Mouse (Mus musculus) gastrocnemius, postnatal 36 days (tissue): Measurements from ENCODE around the gene Gprc5c. TPM values are rescaled to one million over a fixed set of nuclear protein-coding genes. Genes with fewer than 3 reads are reported as not detected.

Experiments used
- DNase-seq, 2 experiments: peaks; one replicate each; pipeline ENCODE4 v3.0.0; 2022
- intact Hi-C: fragments of 180-260 bp; cut with DNase I; formaldehyde crosslinking; loops from one replicate; pipeline ENCODE4 v1.15.1; 2025
- total RNA-seq, 2 experiments: library from RNA; stranded (reverse); gene quantifications; 2 replicates each; pipeline ENCODE4 v1.2.3; 2021

Gene Gprc5c
- total RNA-seq, 2 experiments from 2014 or later, result 35.5 to 44.1 TPM

DNA sequence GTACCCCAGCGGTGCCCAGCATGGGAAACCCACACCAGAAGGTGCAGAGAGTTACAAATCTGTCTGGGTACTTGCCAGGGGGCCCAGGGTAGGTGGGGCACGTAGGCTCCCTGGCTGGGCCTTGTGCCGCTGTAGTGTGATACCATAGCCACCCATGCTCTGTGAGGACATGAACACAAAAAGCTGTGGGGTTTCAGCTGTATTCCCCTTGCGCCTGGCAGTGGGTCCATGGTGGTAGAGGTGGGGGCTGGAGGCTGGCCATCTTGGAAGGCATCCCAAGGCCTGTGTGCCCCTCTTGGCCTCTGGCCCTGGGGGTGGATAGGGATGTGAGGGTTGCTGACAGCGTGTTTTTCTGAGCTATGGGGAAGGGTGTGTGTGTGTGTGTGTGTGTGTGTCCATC is 15.0 kb downstream of the Gprc5c start:
- DNase-seq, result no peak
- intact Hi-C loops, result no loop called here

DNA sequence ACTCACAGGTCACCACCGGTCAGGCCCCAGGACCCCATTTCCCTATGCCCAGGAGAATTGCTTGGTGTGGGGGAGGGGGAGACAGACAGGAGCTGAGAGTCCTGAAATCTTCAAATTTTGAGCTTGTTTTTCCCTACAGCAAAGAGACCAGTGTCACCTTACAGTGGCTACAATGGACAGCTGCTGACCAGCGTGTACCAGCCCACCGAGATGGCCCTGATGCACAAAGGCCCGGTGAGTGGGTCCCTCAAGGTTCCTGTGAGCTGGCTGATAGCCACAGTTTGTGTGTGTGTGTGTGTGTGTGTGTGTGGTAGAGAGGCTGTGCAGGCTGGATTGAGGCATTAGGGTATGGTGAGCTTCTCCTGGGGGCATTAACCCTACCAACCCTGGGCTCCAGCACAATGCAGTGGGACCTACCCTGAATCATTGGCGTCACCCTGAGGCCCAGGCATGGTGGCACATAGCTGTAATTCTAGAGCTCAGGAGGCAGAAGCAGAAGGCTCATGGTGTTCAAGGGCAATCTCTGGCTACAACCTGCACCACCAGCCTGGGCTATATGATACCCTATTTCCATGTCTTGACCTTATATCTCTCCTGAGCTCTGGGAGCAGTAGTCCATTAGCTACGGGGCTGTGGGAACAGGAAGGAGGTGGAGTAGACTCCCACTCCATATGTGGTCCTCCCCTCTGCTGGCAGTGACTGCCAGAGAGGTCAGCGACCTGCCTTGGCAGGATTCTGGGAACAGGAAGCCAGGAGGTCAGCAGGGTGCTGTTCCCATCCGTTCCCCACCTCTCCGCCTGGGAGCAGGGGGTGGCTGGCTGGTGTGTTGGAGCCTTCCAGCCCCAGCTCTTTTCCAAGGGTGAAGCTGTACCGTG is 15.8 kb downstream of the Gprc5c start:
- intact Hi-C loops, result no loop called here
- DNase-seq, result peak; percentile 46 to 50

DNA sequence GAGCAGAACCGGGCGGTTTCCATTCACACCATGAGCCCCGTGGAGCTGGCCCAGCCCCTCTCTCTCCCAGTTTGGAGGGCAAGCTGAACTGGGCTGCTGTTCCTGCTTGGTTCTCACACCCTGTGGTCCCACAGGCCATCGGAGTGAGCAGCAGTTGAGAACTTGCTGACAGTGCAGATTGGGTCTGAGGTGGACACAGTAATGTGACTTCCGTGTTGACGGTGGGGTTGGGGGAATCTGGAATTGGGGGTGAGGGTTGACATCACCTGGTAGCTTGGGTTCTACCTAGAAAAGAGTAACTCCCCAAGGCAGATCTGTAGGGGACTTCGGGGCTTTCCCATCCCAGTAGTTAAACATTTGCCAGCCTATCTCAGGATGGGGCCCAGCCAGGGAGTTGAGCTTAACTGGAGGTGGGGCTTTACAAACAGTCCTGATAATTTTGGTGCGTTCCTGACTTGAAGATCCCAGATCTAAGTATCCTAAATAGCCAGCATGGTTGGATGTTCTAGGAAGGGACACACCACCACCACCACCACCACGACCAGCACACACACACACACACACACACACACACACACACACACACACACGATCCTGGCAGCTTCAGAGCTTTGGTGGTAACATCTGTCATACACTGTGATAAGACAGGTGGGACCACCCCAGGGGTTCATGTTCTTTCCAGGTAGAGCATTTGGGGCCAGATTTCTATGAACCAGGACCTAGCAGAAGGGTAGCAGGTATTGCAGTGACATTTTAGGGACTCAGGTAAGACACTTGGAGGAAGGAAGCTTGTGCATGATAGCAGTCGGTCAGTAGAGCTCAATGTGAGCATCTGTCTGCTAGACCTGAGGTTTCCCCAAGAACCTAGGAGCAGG is 16.6 kb downstream of the Gprc5c start:
- DNase-seq, result no peak
- intact Hi-C loops, result no loop called here

DNA sequence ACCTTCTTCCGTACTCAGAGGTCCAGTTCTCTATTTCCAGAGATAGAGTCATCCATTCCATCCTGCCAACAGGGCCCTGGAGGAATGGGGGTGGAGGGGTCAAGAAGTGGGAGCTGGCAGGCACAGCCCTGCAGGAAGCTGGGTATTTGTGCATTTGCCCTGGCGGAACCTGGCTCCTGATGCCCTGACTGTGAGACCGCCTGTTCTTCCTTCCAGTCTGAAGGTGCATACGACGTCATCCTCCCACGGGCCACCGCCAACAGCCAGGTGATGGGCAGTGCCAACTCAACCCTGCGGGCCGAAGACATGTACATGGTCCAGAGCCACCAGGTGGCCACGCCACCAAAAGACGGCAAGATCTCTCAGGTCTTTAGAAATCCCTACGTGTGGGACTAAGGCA is 17.3 kb downstream of the Gprc5c start:
- DNase-seq, result no peak
- intact Hi-C loops, result no loop called here

DNA sequence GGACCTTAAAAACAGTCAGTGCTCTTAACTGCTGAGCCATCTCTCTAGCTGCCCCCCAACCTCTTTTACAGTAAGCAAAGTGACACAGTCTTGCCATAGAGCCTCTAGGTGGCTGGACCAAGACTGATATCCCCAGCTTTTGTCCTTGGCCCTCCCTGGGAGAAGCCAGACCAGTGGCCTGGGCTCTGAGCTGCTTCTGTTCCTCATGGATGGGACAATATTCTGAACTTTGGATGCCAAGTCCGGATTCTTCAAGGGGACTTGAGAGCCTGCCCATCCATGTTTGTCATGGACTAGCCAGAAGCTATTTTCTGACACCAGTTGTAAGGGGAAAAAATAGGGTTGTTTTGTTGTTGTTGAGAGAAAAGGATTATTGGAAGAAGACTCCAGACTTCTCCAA is 18.8 kb downstream of the Gprc5c start:
- intact Hi-C loops, result no loop called here
- DNase-seq, result no peak

DNA sequence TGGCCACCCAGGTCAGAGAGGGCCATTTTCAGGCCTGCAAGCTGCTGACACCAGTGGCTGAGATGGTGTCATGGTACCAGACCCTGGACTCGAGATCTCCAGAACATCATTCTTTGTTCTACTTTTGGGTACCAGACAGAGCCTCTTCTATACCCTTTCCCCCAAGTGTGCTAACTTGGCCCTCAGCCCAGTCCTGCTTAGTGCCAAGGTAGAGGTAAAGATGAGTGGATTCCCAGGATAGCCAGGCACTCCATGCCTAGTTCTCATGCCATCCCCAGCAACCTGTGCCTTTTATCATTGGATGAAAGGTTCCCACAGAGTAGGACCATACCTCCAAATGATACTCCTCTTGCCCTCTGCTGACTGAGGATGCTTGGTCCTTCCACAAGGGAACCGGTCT is 20.6 kb downstream of the Gprc5c start:
- no peak for DNase-seq
- intact Hi-C loops, result no loop called here

DNA sequence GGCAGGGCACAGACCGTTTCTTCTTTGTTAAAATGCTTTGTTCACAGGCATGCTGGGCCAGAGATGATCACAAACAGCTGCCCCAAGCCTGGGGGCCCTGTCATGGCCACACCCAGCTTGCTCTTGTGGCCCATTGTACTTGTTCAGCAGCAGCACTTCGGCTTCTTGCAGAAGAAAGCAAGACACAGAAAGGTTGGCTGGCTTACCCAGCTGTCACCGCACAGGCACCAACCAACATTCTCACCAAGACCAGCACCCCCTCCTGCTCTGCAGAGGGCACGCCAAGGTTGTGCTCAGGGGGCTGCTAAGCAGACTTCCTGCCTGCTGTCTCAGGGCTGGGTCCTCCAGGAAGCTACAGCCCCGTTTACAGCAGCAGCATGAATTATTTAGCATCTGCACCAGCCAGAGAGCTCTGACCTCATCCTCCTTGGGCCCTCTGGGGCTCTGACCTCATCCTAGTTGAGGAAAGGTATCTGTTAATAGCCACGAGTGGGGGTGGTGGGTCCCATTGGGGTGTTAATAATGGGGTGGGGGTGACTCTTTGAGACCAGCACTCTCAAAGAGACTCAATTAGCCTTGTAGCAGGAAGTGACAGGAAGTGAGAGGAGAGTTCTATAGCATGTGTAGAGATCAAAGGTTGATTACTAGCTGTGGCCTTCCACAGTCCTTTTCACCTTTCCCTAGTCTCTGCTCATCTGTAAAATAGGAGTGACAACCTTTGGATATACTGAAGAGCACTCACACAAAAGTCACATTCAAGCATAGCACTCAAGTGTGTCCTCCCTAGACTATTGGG is 22.3 kb downstream of the Gprc5c start:
- intact Hi-C loops, result no loop called here

DNA sequence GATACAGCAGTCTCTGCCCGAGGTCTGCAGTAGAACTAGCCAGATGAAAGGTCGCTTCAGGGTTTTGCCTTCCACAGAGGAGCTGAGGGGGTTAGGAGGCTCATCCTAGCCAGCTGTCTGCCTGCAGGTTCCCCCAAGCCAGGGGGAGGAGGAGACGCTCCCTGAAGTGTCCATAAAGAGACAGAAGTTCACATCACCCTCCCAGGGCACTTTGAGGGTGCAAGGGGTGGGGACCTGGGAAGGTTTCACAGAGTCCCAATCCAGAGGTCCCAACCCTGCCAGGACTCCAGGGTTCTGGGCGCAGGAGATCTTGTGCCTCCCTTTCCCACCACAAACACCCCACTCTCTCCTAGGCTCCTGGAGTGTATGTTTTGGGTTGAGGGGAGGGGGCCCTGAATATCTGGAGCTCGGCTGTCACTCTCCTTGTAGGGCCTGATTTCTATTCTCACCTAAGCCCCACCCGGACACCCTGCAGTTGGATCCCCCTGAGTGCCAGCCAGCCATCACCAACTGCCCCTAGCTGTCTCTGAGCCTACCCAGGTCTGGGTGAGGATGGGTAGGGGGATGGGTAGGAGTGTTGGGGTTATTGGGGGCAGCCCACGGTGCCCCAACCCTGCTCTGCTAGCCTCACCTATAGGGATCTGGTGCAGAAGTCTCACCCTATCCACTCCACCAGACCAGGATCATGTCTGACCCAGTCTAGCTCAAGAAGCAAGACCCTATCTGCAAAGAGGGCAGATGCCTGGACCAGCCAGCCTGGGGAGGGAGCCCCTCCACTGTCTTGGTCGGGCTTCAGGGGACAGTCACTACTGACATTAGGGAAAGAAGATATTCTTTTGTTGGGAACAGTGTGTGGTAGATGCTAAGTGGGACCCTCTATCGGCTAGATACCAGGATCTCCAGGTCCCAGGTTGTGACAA is 23.5 kb downstream of the Gprc5c start:
- DNase-seq, result no peak
- intact Hi-C loops, result no loop called here

More for the DNA sequence above, 22.3 kb downstream of the Gprc5c start:
- no peak for DNase-seq

DNA sequence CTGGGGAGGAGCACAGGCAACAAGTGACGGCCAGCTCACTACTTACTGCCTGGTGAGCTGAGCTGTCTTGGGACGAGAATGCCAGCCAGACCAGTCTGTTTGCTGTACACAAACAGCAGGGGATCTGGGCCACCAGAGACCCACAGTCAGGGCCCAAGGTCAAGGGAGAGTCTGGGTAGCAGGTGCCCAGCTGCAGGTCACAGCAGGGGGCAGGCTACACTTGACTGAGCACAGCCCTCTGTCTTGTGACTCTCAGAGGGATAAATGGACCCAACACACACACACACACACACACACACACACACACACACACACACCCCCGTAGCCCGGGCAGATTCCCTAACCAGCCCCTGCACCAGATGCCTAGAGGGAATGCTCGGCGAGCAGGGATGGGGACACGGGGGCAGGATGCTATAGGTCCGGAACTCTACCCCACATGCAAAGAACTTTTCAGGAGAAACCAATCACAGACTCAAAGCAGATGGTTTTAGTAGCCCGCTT is 24.4 kb downstream of the Gprc5c start:
- intact Hi-C loops, result no loop called here
- DNase-seq, result no peak

DNA sequence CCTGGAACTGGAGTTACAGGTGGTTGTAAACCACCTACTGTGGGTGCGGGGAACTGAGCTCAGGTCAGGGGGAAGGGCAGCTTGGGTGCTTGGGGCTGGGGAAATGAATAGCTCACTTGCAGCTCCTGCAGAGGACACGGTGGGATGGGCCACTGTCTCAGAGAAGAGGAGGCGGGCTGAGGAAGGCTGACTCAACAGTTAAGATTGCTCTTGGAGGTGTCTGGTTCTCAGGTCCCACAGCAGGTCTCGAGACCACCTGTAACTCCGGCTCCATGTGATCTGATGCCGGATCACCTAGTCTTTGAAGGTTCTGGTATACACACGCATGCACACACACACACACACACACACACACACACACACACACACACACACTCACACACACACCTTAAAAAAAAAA is 25.2 kb downstream of the Gprc5c start:
- intact Hi-C loops, result no loop called here
- DNase-seq, result no peak

DNA sequence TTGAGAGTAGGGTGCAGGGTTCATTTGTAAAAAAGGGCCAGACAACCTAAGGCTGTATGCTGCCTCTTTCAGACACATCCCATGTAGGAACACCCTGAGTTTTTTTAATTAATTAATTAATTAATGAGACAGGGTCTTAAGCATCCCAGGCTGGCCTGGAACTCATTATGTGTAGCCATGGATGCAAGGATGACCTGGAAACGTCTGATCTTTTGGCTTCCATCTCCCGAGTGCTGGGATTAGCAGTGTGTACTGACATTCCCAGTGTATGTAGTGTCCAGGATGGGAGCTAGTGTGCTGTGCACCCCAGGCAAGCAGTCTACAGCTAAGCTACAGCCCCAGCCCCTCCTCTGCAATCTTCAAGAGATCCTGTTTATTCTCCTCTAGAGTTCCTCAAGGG is 25.7 kb downstream of the Gprc5c start:
- intact Hi-C loops, result loop anchor here (1.0 kb wide), 1 partner anchor 63 kb away; no protein-coding TSS in a partner anchor
- DNase-seq, result no peak

DNA sequence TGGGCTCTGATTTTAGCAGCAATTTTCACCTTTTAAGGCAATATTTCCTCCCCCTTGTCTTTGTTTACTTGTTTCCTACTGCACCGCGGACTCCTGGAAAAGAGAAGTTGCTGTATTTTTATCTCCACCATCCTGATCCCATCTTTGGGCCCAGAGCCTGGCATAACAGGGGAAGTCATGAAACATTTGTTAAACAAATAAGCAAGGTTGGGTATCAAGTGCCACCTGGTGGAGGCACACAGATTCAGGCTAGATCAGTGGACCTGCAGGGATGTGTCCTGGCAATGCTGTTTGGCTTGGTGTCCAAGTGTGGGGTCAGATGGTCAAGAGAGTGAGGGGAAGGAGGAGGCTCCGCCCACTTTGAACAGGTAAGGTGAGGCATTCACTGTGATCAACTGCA is 26.2 kb downstream of the Gprc5c start:
- intact Hi-C loops, result loop anchor here (1.0 kb wide), 1 partner anchor 64 kb away; no protein-coding TSS in a partner anchor
- peak in 1 of 2 experiments; percentile 36 for DNase-seq

DNA sequence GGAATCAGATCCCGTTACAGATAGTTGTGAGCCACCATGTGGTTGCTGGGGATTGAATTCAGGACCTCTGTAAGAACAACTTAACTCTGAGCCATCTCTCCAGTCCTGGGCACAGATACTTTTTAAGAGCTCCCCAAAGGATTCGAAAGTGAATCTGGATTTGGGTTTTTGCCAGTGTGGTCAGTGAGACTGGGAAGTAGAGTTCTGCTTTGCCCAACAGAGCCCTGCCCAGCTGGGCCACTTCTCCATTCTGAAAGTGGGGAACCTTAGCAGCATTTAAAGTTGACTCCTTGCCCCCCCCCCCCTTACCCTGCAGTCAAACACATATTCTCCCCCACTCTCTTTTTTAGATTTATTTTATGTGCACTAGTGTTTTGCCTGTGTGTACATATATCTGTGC is 28.7 kb downstream of the Gprc5c start:
- DNase-seq, result no peak
- intact Hi-C loops, result no loop called here

DNA sequence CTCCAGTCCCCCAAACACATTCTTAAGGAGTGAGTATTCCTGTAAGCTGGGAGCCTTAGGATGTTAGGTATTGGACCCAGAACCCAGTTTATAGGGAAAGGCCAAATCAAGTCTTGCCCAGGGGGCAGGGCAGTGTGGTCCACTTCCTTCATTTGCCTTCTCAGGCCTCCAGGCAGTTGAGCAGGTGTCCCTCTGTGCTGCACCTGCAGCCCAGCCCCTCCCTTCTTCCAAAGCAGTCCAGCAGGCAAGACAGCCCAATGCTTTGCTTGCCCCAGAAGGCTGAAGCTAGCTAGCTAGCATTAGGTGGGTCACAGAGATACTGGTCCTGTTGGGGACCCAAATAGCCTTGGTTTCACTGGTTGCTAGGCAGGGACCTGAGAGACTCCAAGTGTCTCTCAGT is 29.2 kb downstream of the Gprc5c start:
- DNase-seq, result no peak
- intact Hi-C loops, result no loop called here

DNA sequence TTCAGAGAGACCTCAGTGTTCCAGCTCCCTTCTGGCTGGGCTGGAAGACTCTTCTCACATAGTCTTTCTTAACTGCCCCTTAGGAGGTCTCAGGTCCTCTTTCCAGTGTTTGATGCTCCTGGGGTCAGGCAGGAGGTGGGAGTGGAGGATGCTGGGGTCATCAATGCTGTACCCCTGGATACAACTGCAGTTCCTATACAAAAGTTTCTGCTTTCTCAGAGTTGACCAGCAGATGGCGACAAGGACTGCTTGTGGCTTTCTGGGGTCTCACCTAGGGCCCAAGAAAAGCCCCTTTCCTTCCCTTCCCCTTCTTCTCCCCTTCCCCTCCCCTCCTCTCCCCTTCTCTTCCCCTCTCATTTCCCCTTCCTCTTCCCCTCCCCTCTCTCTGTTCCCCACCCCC is 29.6 kb downstream of the Gprc5c start:
- intact Hi-C loops, result no loop called here
- DNase-seq, result no peak

DNA sequence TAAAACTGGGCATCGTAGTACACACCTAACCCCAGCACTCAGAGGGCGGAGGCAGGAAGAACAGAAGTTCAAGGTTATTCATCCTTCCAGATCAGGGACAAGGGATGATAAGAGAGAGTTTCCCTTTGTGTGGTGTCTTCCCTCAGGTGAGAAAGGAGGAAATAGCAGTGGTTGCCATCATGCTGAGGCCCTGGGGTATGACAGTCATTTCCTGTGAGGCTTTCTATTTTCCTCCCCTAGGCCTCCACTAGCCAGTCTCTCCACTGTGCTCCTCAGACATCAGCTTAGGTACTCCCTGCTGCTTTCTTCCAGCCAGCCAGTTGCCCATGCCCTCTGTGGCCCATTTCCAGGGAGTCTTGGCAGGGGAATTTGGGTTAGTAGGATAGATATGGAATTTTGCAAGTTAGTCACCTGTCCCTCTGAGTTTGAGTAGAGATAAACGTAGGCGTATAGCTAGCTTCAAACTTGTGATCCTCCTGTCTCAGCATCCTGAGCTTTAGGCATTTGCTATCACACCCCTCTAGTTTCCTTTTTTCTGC is 32.4 kb downstream of the Gprc5c start:
- DNase-seq, result no peak
- intact Hi-C loops, result no loop called here

DNA sequence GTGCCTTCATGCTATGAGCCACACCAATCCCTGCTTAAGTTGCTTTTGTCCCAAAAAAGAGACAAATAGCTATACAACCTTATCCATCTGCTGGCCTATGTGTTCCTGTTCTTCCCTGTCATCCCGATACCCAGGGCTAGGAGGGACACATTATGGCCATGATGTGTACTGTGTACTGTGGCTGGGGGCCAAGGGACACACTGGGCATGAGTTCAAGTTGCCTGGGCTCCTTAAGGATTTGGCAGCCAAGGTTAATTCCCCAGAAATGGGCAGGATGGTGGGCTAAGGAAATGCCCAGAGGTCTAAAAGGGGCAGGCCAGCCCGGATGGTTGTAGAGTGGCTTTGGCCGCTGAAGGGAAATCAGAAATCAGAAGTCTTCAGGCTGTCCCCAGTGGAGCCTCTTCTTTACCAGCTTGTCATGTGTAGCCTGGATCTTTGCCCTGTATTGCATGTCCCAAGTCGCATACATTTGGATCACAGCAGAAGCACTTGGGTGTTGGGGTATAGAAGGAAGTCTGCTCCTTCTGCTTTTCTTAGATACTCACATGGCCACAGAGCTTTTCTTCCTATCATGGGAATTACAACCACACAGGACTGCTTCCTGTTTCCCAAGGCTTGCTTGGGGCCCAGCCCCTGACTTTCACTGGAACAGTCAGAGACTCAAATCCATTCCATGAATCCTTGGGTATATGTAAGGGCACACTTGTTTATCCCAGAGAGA is 33.6 kb downstream of the Gprc5c start:
- intact Hi-C loops, result no loop called here
- DNase-seq, result no peak

DNA sequence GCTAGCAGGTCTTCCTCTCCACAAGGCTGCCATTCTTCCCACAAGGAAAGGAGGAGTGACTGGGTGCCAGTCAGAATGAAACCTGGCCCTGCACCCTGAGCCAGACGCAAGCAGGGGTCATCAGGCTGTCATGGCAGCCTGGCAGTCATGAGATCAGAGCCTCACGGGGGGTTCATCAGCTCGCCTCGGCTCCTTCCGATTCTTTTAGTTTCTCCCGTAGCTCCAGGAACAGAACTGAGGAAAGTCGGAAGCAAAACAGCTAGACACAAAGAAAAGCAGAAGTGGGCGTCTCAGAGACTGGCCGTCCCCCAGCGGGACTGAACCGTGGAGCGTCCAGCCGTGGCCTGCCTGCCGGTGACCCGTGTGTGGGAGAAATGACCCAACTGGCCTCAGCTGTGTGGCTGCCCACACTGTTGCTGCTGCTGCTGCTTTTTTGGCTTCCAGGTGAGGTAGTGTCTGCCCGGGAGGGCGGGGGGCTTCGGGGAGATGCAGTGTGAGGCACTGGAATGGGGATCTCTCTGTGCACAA is 39.1 kb downstream of the Gprc5c start, which contains the start of gene Cd300a:
Gene Cd300a (plus strand): TSS at position 51 of the 528 bp plus-strand sequence.
- DNase-seq, result no peak
- intact Hi-C loops, result no loop called here
